Mouse (Mus musculus) intestine, embryonic 16.5 days (tissue): ENCODE data around the gene Fbxl19. TPM values are rescaled to one million over a fixed set of nuclear protein-coding genes. Genes with fewer than 3 reads are reported as not detected.

Experiments
- ATAC-seq: fragments of 200-750 bp; cut with Nextera tagmentation; 2 replicates; pipeline ENCODE4 v1.8.0; 2017; ENCODE audit warnings: moderate TSS enrichment, moderate library complexity
- H3K27ac ChIP-seq: fragments of 300-500 bp; sonication (generic); 2 replicates; pipeline ENCODE4 v1.5.1; 2014; ENCODE audit warnings: mild to moderate bottlenecking, low read length
- H3K27me3 ChIP-seq: fragments of 300-500 bp; sonication (generic); replicated peaks from 2 replicates; pipeline ENCODE4 v1.6.1; 2014; ENCODE audit warnings: low read length, control low read depth, mixed read lengths; ENCODE audit not compliant: control insufficient read depth, insufficient read depth
- H3K36me3 ChIP-seq: fragments of 300-500 bp; sonication (generic); 2 replicates; pipeline ENCODE4 v1.6.1; 2014; ENCODE audit warnings: low read length, control low read depth; ENCODE audit not compliant: control insufficient read depth, insufficient read depth
- H3K4me1 ChIP-seq: fragments of 300-500 bp; sonication (generic); 2 replicates; pipeline ENCODE4 v1.6.1; 2014; ENCODE audit warnings: low read length, control low read depth, mixed read lengths; ENCODE audit not compliant: control insufficient read depth, insufficient read depth
- H3K4me2 ChIP-seq: fragments of 300-500 bp; sonication (generic); 2 replicates; pipeline ENCODE4 v1.6.1; 2014; ENCODE audit warnings: low read depth, low read length, control low read depth
- H3K4me3 ChIP-seq: fragments of 300-500 bp; sonication (generic); 2 replicates; pipeline ENCODE4 v1.5.1; 2014; ENCODE audit warnings: mild to moderate bottlenecking, low read length
- H3K9ac ChIP-seq: fragments of 300-500 bp; sonication (generic); 2 replicates; pipeline ENCODE4 v1.6.1; 2014; ENCODE audit warnings: low read depth, low read length
- H3K9me3 ChIP-seq: fragments of 300-500 bp; sonication (generic); 2 replicates; pipeline ENCODE4 v1.6.1; 2016; ENCODE audit warnings: low read length, control low read depth; ENCODE audit not compliant: control insufficient read depth
- WGBS: fragments of 180-500 bp; shearing (Covaris S2); extraction: QIAGEN DNeasy Blood & Tissue Kit; methylation state at CpG from one replicate; pipeline ENCODE4 v1.1.7; 2014; 5-methylcytosine and 5-hydroxymethylcytosine counted together
- polyA plus RNA-seq: library from polyadenylated mRNA; unstranded; fragments of >200 nt; fragmentation: Nextera tagmentation; extraction: Ambion mirVana; gene quantifications from 2 replicates; pipeline ENCODE4 v1.2.1, GENCODE M21; 2015

The Fbxl19 gene
- polyA plus RNA-seq, 1 experiment from 2014 or later = 1.9 TPM

DNA sequence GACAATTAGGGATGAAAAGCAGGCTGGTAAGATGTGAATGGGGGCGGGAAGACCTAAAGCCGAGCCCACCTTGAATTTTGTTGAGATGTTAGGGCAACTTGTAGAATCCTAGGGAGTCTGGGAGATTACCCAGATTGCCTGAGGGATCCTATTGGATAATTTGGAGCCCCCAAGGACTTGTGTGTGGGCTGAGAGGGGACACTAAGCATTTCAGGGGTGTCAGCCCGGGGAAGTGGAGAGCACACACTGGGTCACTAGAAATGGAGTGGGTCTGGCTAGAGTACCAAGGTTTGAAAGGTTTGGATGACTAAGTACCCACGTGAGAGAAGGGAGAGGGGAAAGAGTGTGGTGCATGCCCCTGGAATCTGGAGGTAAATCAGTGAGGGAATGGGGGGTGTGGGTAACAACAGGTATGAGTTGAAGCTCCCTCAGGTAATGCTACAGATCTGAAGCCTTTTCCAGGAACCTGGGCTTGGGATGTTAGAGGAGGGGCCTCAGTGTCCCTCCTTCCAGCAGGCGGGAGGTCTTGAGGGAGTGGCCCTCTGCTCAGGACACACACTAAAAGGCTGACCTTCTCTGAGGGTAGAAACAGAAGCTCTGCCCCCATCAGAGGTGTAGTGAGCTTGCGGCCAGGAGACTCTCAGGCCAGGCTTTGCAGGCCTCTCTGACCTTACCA, 3.4 kb downstream of the Fbxl19 start:
- no peaks in the 10 kb centered on the region for H3K9me3 ChIP-seq
- ATAC-seq = no peak

DNA sequence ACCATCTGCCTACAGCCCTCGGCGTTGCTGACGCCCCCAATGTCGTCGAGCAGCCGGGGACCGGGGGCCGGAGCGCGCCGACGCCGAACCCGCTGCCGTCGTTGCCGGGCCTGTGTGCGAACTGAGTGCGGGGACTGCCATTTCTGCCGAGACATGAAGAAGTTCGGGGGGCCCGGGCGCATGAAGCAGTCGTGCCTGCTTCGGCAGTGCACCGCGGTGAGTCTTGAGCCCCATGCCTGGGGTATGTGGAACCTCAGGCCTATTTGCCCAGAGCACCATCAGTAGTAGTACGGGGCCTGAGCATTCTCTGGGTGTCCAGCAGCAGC, 3.9 kb downstream of the Fbxl19 start:
- WGBS = 93% methylated on average over 28 of the region's 28 CpGs
- no peak overlapping the region for H3K4me2 ChIP-seq

More for the DNA sequence above, 3.4 kb downstream of the Fbxl19 start:
- Histone ChIP-seq H3K4me1 (peaks cover 14% of the 10 kb centered on the region), H3K4me2 (peak overlapping the region; percentile 87), H3K36me3 (peaks cover 13% of the 10 kb centered on the region), H3K4me3 (peak overlapping the region; percentile 91), H3K27me3 (no peaks in the 10 kb centered on the region), H3K27ac (0 out of 2 replicates have a peak overlapping the region, but pooled peaks have one; percentile 4), H3K9ac (peak overlapping the region; percentile 87)
- 35% methylated on average over 6 of the region's 6 CpGs for WGBS

DNA sequence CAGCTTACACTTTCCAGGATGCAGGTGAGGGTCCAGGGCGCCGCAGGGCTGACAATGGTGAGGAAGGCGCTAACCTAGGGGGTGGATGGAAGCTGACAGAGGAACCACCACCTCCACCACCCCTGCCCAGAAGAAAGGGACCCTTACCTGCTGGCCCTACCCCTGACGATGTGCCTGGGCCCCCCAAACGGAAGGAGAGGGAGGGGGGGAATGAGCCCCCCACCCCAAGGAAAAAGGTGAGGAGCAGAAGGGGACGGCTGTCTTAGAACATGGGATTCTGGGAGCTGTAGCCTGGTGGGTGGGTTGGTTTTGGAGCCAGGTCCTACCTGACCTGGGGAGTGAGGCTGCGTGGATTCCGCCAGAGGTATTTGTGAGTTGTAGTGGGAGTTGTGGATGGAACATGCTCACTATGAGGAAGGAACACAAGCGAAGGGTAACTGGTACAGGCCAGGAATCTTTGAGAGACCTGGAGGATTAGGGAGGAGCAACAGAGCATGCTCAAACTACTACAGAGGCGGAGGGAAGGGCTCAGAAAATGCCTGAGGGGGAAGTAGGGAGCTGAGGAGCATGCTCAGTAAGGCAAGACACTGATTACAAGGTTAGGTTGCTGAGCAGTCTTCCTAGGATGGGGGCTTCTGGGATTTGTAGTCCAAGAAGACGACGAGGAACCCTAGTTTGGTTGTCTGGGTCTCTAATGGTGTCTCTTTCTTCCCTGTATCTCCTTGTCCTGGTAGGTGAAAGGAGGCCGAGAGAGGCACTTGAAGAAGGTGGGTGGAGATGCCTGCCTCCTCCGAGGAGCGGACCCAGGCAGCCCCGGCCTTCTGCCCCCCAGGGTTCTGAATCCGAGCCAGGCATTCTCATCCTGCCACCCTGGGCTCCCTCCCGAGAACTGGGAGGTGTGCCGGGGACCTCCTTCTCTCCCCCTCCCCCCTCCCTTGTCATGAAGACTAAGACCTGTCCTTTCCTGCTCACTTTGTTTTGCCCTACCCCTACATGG, 6.1 kb downstream of the Fbxl19 start:
- no peak for ATAC-seq
- Histone ChIP-seq H3K36me3 (peaks cover 29% of the 10 kb centered on the region), H3K9ac (no peak overlapping the region), H3K4me3 (no peak overlapping the region), H3K9me3 (no peaks in the 10 kb centered on the region), H3K4me1 (peaks cover 19% of the 10 kb centered on the region), H3K4me2 (no peak overlapping the region), H3K27me3 (no peaks in the 10 kb centered on the region), H3K27ac (no peak overlapping the region)
- WGBS = 85% methylated on average over 19 of the region's 19 CpGs

More for the DNA sequence above, 3.9 kb downstream of the Fbxl19 start:
- Histone ChIP-seq H3K27me3 (no peaks in the 10 kb centered on the region), H3K9ac (peak overlapping the region; percentile 87; the same call in 1 of the 2 replicates), H3K36me3 (peaks cover 15% of the 10 kb centered on the region), H3K9me3 (no peaks in the 10 kb centered on the region), H3K4me1 (peaks cover 14% of the 10 kb centered on the region), H3K27ac (no peak overlapping the region), H3K4me3 (no peak overlapping the region)
- no peak for ATAC-seq

- H3K9ac ChIP-seq = no peak overlapping the region
- H3K27me3 ChIP-seq = no peaks in the 10 kb centered on the region
- peaks cover 19% of the 10 kb centered on the region for H3K4me1 ChIP-seq
- ATAC-seq = no peak
- WGBS = 93% methylated on average over 5 of the region's 5 CpGs
- H3K4me3 ChIP-seq = no peak overlapping the region
- peaks cover 30% of the 10 kb centered on the region for H3K36me3 ChIP-seq
- H3K27ac ChIP-seq = no peak overlapping the region
- H3K4me2 ChIP-seq = no peak overlapping the region
- no peaks in the 10 kb centered on the region for H3K9me3 ChIP-seq
Observed at GRCm38 (mm10) chr7:127751619-127752018, 7.3 kb downstream of the Fbxl19 start.

DNA sequence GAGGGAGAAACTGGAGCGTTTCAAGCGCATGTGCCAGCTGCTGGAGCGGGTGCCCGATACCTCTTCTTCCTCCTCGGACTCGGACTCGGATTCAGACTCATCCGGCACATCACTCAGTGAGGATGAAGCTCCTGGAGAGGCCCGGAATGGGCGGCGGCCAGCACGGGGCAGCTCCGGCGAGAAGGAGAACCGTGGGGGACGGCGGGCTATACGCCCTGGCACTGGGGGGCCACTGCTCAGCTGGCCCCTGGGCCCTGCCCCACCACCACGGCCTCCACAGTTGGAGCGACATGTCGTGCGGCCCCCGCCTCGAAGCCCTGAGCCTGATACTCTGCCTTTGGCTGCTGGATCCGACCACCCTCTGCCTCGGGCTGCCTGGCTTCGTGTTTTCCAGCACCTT, 7.7 kb downstream of the Fbxl19 start:
- ATAC-seq = no peak
- H3K4me2 ChIP-seq = no peak overlapping the region
- no peak overlapping the region for H3K9ac ChIP-seq
- peaks cover 19% of the 10 kb centered on the region for H3K4me1 ChIP-seq
- H3K9me3 ChIP-seq = no peaks in the 10 kb centered on the region
- WGBS = 95% methylated on average over 27 of the region's 27 CpGs
- H3K4me3 ChIP-seq = no peak overlapping the region
- no peak overlapping the region for H3K27ac ChIP-seq
- peaks cover 30% of the 10 kb centered on the region for H3K36me3 ChIP-seq
- no peaks in the 10 kb centered on the region for H3K27me3 ChIP-seq

DNA sequence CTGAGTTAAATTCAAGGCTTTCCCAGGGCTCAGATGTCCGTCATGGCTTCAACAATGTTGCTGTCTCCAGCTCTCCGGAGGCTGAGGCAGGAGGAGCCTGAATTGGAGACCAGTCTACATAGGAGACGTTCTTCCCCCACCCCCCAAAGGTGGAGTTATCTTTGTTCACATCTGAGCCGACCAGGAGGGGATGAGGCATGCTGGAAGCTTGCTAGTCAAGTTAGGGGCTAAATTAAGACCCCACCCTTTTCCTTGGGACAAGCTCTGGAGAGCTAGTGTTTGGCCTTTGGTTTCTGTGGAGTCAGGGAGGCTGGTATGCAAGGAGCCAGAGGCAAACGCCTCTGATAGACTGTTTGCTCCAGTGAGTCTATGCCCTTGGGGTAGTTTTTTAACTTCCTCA, 8.8 kb downstream of the Fbxl19 start:
- WGBS = 62% methylated on average over 5 of the region's 5 CpGs
- H3K9ac ChIP-seq = no peak overlapping the region
- H3K36me3 ChIP-seq = peaks cover 29% of the 10 kb centered on the region
- no peak overlapping the region for H3K4me3 ChIP-seq
- no peaks in the 10 kb centered on the region for H3K9me3 ChIP-seq
- no peak overlapping the region for H3K27ac ChIP-seq
- no peaks in the 10 kb centered on the region for H3K27me3 ChIP-seq
- peaks cover 11% of the 10 kb centered on the region; the same call in 1 of the 2 replicates for H3K4me1 ChIP-seq
- ATAC-seq = no peak
- H3K4me2 ChIP-seq = no peak overlapping the region

DNA sequence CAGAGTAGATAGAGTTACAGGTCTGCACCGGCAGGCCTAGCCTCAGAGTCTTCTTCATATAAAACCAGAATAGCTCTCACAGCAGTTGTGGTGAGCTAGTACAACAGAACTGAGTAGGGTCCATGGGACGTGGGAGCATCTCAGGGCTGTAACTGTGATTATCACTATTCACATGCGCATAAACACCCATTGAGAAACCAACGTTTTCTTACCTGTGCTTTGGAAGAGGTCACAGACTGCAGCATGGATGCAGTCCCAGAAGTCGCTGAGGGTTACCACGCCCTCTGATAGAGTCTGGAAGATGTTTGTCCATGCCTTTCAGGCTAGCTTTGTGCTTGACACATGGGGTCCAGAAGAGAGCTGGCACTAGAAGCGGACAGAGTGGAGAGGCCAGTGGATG, 9.4 kb downstream of the Fbxl19 start:
- Histone ChIP-seq H3K36me3 (peaks cover 27% of the 10 kb centered on the region), H3K9ac (no peak overlapping the region), H3K27me3 (no peaks in the 10 kb centered on the region), H3K4me1 (peaks cover 10% of the 10 kb centered on the region; the same call in 1 of the 2 replicates), H3K9me3 (no peaks in the 10 kb centered on the region), H3K4me3 (no peak overlapping the region), H3K27ac (no peak overlapping the region), H3K4me2 (no peak overlapping the region)
- WGBS = 80% methylated on average over 7 of the region's 7 CpGs
- no peak for ATAC-seq

DNA sequence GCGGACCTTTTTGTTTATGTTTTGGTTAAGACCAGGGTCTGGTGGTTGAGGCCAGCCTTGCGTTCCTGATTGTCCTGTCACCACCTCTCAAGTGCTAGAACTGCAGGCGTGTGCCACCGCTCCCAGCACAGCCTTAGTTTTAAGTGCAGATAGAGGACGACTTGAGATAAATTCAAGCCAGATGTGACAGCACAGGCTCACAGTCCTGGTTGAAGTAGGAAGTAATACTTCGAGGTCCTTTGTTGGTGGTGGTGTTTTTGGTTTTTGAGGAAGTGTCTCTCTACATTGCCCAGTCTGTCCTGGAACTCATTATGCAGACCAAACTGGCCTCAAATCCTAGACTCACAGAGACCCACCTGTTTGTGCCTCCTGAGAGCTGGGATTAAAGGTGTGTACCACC, 15.4 kb downstream of the Fbxl19 start:
- peak overlapping the region; percentile 9; the same call in 1 of the 2 replicates for H3K4me2 ChIP-seq
- H3K4me1 ChIP-seq = peaks cover 14% of the 10 kb centered on the region; the same call in 1 of the 2 replicates
- no peaks in the 10 kb centered on the region for H3K27me3 ChIP-seq
- WGBS = 45% methylated on average over 6 of the region's 6 CpGs
- no peak overlapping the region for H3K4me3 ChIP-seq
- ATAC-seq = no peak
- H3K9me3 ChIP-seq = no peaks in the 10 kb centered on the region
- H3K27ac ChIP-seq = no peak overlapping the region; the same call in 1 of the 2 replicates
- H3K36me3 ChIP-seq = peaks cover 12% of the 10 kb centered on the region
- no peak overlapping the region for H3K9ac ChIP-seq

DNA sequence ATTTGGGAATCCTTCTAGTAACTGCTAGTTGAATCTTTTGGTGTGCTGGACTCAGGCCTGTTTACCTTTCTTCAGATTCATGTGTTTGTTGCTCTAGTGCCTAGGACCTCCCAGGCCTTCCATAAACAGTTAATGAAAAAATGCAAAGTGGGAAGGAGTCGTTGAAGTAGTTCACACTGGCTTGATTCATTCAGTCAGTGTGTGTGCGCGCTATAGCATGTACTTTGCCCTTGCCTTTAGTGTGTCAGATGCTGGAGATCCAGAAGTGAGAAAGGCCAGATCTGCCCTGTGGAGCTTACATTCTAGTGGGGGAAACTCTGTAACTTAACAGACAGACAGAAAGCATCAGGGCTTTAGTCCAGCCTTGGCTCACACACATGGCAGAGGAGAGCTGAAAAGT, 16.1 kb downstream of the Fbxl19 start:
- WGBS = 58% methylated on average over 3 of the region's 3 CpGs
- H3K27me3 ChIP-seq = no peaks in the 10 kb centered on the region
- ATAC-seq = peak; percentile 30
- H3K9me3 ChIP-seq = no peaks in the 10 kb centered on the region
- H3K27ac ChIP-seq = peak overlapping the region; percentile 59
- H3K9ac ChIP-seq = no peak overlapping the region
- H3K4me3 ChIP-seq = no peak overlapping the region
- peaks cover 4% of the 10 kb centered on the region; the same call in 1 of the 2 replicates for H3K36me3 ChIP-seq
- peaks cover 9% of the 10 kb centered on the region; the same call in 1 of the 2 replicates for H3K4me1 ChIP-seq
- H3K4me2 ChIP-seq = no peak overlapping the region
